Mouse (Mus musculus): ENCODE measurements around the gene Ssbp3.

GRCm38 (mm10) chr4:107045188-107045587, 134.7 kb downstream of the Ssbp3 start:
- no peak for TF ChIP-seq POLR2A (IDR thresholded peaks at IDR 0.05; ENCODE audit: borderline replicate concordance, extremely low read depth, insufficient read depth, insufficient read length, poor library complexity, severe bottlenecking)
- TF ChIP-seq CTCF (IDR thresholded peaks at IDR 0.05; ENCODE audit: borderline replicate concordance, extremely low read depth, insufficient read depth, insufficient read length), result no peak

Measured in brain, embryonic 14.5 days (tissue).